Comparison of ENCODE assay signal across 22 mouse cellular contexts in genomic region chr7:138170389-138170788, GRCm38 (mm10).
"Had no signal": no experiment of that assay in that cellular context is flagged by ENCODE, and none has a peak within 500 bp of the region (broad histone marks: within the 10 kb centered on the region; RNA-seq: fewer than 3 reads in every experiment).

No protein-coding gene starts in this region.

- H3K27me3 ChIP-seq: limb, embryonic 12.5 days; limb, embryonic 15.5 days; megakaryocyte, embryonic 14.5 days; midbrain, embryonic 13.5 days; neural tube, embryonic 13.5 days had no signal

- H3K27ac ChIP-seq: limb, embryonic 12.5 days; limb, embryonic 15.5 days; liver, embryonic 14.5 days; midbrain, embryonic 10.5 days; midbrain, embryonic 13.5 days; neural tube, embryonic 13.5 days; stomach, postnatal 0 days had no signal

- H3K9ac ChIP-seq: limb, embryonic 12.5 days; limb, embryonic 15.5 days; liver, embryonic 14.5 days; liver, postnatal 0 days; lung, embryonic 14.5 days; midbrain, embryonic 13.5 days; neural tube, embryonic 13.5 days had no signal

- H3K4me2 ChIP-seq: limb, embryonic 12.5 days; limb, embryonic 15.5 days; liver, embryonic 11.5 days; lung, embryonic 14.5 days; midbrain, embryonic 13.5 days; neural tube, embryonic 13.5 days had no signal

- H3K9me3 ChIP-seq: limb, embryonic 12.5 days; limb, embryonic 15.5 days; midbrain, embryonic 13.5 days; neural tube, embryonic 13.5 days had no signal

- H3K4me3 ChIP-seq: limb, embryonic 12.5 days; limb, embryonic 15.5 days; megakaryocyte, embryonic 14.5 days; midbrain, embryonic 10.5 days; midbrain, embryonic 13.5 days; myocyte; neural tube, embryonic 13.5 days had no signal

- DNase-seq: kidney, adult 18-20 months; kidney, adult 9 months; kidney, postnatal 14 days; kidney, postnatal 4 days; left cerebral cortex, postnatal 4 days; liver, postnatal 0 days; lung, embryonic 14.5 days; lung, postnatal 4 days; thymus, adult 2 months; thymus, postnatal 14 days had no signal

- H3K4me1 ChIP-seq: limb, embryonic 12.5 days; limb, embryonic 15.5 days; megakaryocyte, embryonic 14.5 days; neural tube, embryonic 13.5 days had no signal

- ATAC-seq: liver, postnatal 0 days; lung, postnatal 0 days; midbrain, embryonic 13.5 days; midbrain, embryonic 16.5 days had no signal

- H3K36me3 ChIP-seq: limb, embryonic 12.5 days; limb, embryonic 15.5 days; midbrain, embryonic 10.5 days; midbrain, embryonic 13.5 days; neural tube, embryonic 13.5 days had no signal
